Mouse (Mus musculus) limb, embryonic 13.5 days (tissue): ENCODE data around the gene Myf5. TPM values are rescaled to one million over a fixed set of nuclear protein-coding genes. Genes with fewer than 3 reads are reported as not detected.

Experiments
- ATAC-seq: fragments of 200-750 bp; cut with Nextera tagmentation; 2 replicates; pipeline ENCODE4 v1.8.0; 2017; ENCODE audit warnings: low read depth, moderate number of reproducible peaks, moderate TSS enrichment; ENCODE audit not compliant: low FRiP score
- H3K27ac ChIP-seq: fragments of 300-500 bp; sonication (generic); 2 replicates; pipeline ENCODE4 v1.5.1; 2015; ENCODE audit warnings: inconsistent platforms, mild to moderate bottlenecking, moderate library complexity
- H3K27me3 ChIP-seq: fragments of 300-500 bp; sonication (generic); 2 replicates; pipeline ENCODE4 v1.6.1; 2015; ENCODE audit warnings: mild to moderate bottlenecking, inconsistent platforms
- H3K36me3 ChIP-seq: fragments of 300-500 bp; sonication (generic); 2 replicates; pipeline ENCODE4 v1.6.1; 2015; ENCODE audit warnings: inconsistent platforms, mild to moderate bottlenecking, moderate library complexity
- H3K4me1 ChIP-seq: fragments of 300-500 bp; sonication (generic); 2 replicates; pipeline ENCODE4 v1.6.1; 2015; ENCODE audit warnings: inconsistent platforms
- H3K4me2 ChIP-seq: fragments of 300-500 bp; sonication (generic); replicated peaks from 2 replicates; pipeline ENCODE4 v1.6.1; 2015; ENCODE audit warnings: inconsistent platforms, mild to moderate bottlenecking, moderate library complexity
- H3K4me3 ChIP-seq: fragments of 300-500 bp; sonication (generic); 2 replicates; pipeline ENCODE4 v1.5.1; 2015; ENCODE audit warnings: moderate library complexity, mild to moderate bottlenecking, inconsistent platforms
- H3K9ac ChIP-seq: fragments of 300-500 bp; sonication (generic); 2 replicates; pipeline ENCODE4 v1.6.1; 2015; ENCODE audit warnings: mild to moderate bottlenecking, inconsistent platforms
- H3K9me3 ChIP-seq: fragments of 300-500 bp; sonication (generic); 2 replicates; pipeline ENCODE4 v1.6.1; 2016; ENCODE audit warnings: inconsistent platforms
- WGBS: fragments of 180-500 bp; shearing (Covaris S2); methylation state at CpG from one replicate; pipeline ENCODE4 v1.1.7; 2015; 5-methylcytosine and 5-hydroxymethylcytosine counted together
- polyA plus RNA-seq: library from polyadenylated mRNA; unstranded; fragments of >200 nt; fragmentation: Nextera tagmentation; extraction: Ambion mirVana; gene quantifications from 2 replicates; pipeline ENCODE4 v1.2.1, GENCODE M21; 2015

Gene Myf5
- polyA plus RNA-seq: 21.1 and 23.8 TPM in 2 replicates

DNA sequence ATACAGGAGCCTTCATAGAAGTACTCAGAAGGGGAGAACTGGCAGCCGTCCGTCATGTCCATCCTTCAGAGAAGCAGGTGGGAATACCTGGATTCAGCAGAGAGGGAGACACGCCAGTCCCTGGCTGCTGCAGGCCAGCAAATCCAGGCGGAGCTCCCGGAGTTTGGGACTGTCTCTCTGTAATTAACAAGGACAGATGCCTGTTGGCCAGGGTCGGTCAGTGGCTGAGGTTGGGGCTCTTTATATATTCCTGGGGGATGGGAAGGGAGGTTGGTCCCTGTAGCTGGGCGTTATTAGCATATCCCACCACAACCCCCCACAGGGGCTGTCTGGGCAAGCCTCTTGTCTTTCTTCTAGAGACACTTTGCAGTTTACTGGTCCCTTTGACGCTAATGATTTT is at the start of gene Myf5:
Gene Myf5, minus strand, starts transcription at position 265 of the 400 bp plus-strand sequence.
- no peak within 1 kb of the TSS; the same call in 1 of the 2 replicates for H3K27ac ChIP-seq
- H3K9me3 ChIP-seq: no peaks in the 10 kb centered on the region
- 32% methylated on average over 8 of the region's 8 CpGs for WGBS
- H3K27me3 ChIP-seq: peaks cover 35% of the 10 kb centered on the region
- H3K4me1 ChIP-seq: no peaks in the 10 kb centered on the region
- peak within 1 kb of the TSS; percentile 19 for H3K4me3 ChIP-seq
- H3K4me2 ChIP-seq: peak within 1 kb of the TSS; percentile 32
- ATAC-seq: peak; percentile 35; the same call in 1 of the 2 replicates
- no peaks in the 10 kb centered on the region for H3K36me3 ChIP-seq
- H3K9ac ChIP-seq: 0 out of 2 replicates have a peak within 1 kb of the TSS, but pooled peaks have one; percentile 31

DNA sequence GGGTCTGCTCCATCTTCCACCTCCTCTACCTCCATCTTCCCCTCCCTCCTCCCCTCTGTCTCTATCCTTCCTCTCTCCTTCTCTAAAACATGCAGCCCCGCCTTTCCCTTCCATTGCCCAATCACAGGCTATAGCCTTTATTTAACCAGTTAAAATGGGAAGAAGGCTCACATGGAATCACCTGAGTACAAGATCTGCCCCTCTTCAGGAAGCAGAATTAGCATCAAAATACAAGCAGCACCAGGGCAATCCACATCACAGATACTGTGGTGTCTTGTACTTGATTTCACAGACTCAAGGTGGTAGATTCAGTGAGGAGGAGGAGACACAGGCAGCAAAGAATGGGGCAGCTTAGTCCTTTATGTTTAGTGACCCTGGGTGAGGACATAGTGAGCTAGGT is 42.8 kb upstream of the Myf5 start:
- ATAC-seq: no peak
- no peak overlapping the region for H3K27ac ChIP-seq
- H3K9ac ChIP-seq: no peak overlapping the region

DNA sequence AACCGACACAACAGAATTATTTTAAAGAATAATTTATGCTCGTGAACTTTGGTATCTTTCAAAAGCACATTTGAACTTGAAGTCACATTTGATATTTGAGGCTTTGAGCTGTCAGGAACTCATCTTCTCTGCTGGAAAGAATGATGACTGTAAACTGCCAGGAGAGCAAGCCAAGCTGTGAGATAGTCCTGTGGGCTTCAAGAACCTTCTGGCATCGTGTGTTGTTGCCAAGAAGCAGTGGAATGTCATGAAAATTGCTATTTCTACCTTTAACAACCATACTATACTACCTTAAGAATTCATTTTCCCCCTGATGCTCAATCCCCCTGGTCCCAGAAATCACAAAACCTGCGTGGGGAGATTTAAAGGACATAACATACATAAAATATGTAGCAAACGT is 33.3 kb upstream of the Myf5 start:
- 72% methylated on average over 5 of the region's 5 CpGs for WGBS
- H3K9ac ChIP-seq: no peak overlapping the region
- no peaks in the 10 kb centered on the region for H3K4me1 ChIP-seq
- H3K4me3 ChIP-seq: no peak overlapping the region
- H3K36me3 ChIP-seq: no peaks in the 10 kb centered on the region
- H3K9me3 ChIP-seq: no peaks in the 10 kb centered on the region
- no peaks in the 10 kb centered on the region for H3K27me3 ChIP-seq
- no peak overlapping the region for H3K4me2 ChIP-seq
- no peak for ATAC-seq
- no peak overlapping the region for H3K27ac ChIP-seq

More for the DNA sequence above, 42.8 kb upstream of the Myf5 start:
- no peaks in the 10 kb centered on the region for H3K27me3 ChIP-seq
- H3K4me3 ChIP-seq: no peak overlapping the region
- no peaks in the 10 kb centered on the region for H3K9me3 ChIP-seq
- no peaks in the 10 kb centered on the region for H3K36me3 ChIP-seq
- no peaks in the 10 kb centered on the region for H3K4me1 ChIP-seq
- H3K4me2 ChIP-seq: no peak overlapping the region
- 90% methylated on average over 1 of the region's 1 CpGs for WGBS

DNA sequence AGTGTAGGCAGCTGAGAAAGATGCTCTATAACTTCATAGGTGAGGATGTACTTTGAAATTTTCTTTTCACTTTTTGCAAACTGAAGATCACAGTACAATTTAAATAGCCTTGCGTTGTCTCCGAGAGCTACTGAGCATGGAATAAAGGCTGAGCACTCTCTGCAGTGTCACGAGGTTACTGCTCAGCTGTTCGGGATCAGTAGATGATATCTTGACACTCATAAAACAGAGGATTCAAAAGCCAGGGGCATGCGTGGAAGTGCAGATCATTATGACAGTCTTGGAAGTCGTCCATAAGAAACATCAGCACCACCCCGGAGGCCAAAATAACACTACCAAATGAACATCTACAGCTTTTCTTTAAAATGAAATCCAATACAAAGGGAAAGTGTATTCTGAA is 30.7 kb upstream of the Myf5 start:
- H3K9me3 ChIP-seq: no peaks in the 10 kb centered on the region
- no peak overlapping the region for H3K4me3 ChIP-seq
- no peaks in the 10 kb centered on the region for H3K4me1 ChIP-seq
- peak; percentile 61; the same call in 1 of the 2 replicates for ATAC-seq
- no peaks in the 10 kb centered on the region for H3K36me3 ChIP-seq
- 64% methylated on average over 7 of the region's 7 CpGs for WGBS
- H3K4me2 ChIP-seq: no peak overlapping the region
- no peak overlapping the region for H3K27ac ChIP-seq
- H3K27me3 ChIP-seq: no peaks in the 10 kb centered on the region
- no peak overlapping the region for H3K9ac ChIP-seq

DNA sequence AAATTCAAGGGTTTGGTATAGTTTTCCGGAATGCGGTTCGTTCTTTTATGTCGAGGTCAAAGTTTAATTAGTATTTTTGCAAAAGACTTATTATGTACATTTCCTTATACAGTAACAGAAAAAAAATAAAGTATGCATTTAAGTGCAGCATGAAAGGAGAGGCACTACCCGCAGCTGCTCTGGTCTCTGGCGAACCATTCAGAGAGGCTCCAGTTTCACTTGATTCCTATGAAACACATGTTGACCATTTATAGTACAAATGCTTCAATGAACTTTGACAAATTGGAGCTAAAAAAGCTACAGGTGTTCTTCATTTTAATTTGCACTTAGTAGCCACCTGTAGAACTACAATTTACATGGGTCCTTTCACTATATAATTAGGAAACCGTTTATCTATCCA is 28.8 kb upstream of the Myf5 start:
- H3K9me3 ChIP-seq: no peaks in the 10 kb centered on the region
- H3K4me3 ChIP-seq: no peak overlapping the region
- 26% methylated on average over 7 of the region's 7 CpGs for WGBS
- no peak overlapping the region for H3K27ac ChIP-seq
- ATAC-seq: no peak
- H3K4me1 ChIP-seq: no peaks in the 10 kb centered on the region
- no peaks in the 10 kb centered on the region for H3K36me3 ChIP-seq
- H3K9ac ChIP-seq: no peak overlapping the region
- no peaks in the 10 kb centered on the region for H3K27me3 ChIP-seq
- H3K4me2 ChIP-seq: no peak overlapping the region

DNA sequence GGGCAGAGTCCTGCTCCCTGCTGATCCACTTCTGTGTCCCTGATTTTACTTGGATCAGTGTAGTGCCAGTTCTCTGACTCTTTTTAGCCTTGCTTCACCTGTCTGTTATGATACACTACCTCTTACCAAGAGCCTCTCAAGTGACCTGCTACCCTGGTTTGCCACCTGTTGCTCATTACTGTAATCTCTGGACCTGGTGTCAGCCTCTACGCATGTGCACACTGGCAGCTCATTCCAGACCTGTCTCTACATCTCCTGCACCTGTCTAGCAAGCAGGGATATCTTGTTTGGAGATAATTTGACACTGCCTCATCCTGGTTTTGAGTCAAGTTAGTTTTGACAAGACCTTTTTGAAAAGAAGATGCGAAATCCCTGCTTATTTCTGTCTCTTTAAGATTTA is 20.5 kb upstream of the Myf5 start:
- Histone ChIP-seq H3K9me3 (no peaks in the 10 kb centered on the region), H3K9ac (no peak overlapping the region), H3K27ac (no peak overlapping the region), H3K4me2 (no peak overlapping the region), H3K36me3 (no peaks in the 10 kb centered on the region), H3K4me1 (no peaks in the 10 kb centered on the region), H3K4me3 (no peak overlapping the region), H3K27me3 (no peaks in the 10 kb centered on the region)
- ATAC-seq: no peak
- WGBS: 67% methylated on average over 2 of the region's 2 CpGs

DNA sequence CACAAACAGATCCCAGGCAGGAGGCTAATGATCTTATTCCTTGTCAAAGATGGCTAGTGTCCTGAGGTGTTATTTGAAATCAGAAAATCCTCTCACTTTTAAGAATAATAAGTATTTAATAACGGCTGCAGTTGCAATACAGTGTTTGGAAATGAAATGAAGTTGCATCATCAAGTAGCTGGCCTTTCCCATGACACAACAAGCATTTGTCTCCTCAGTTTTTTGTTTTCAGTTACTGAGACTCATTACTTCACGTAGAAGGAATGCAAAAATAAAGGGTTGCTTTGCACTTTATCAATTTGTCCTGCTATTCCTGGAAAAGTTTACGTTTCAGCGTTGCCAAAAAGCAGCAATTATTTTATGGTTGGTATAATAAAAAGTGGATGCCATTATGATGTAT is 17.5 kb upstream of the Myf5 start:
- H3K27me3 ChIP-seq: no peaks in the 10 kb centered on the region
- no peaks in the 10 kb centered on the region for H3K4me1 ChIP-seq
- no peak overlapping the region for H3K4me3 ChIP-seq
- ATAC-seq: no peak
- no peak overlapping the region for H3K27ac ChIP-seq
- H3K36me3 ChIP-seq: no peaks in the 10 kb centered on the region
- WGBS: 72% methylated on average over 4 of the region's 4 CpGs
- no peaks in the 10 kb centered on the region for H3K9me3 ChIP-seq
- H3K4me2 ChIP-seq: no peak overlapping the region
- H3K9ac ChIP-seq: no peak overlapping the region

DNA sequence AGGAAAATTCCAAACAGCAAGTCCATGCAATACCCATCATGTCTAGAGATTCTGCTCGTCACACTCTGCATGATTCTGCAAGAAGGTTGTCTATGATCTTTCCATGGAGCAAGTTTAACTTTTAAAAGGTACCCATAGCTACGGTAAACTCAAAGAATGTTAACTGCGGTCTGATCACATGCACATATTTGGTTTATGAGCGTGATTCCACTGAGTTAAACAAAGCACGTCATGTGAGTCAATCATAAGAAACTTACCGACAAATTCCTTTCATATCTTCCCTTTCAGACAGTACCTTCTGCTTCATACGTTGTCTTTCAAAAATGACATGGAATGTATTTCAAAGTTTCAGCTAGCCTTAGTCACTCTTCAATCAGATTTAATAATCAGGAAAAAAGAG is 16.3 kb upstream of the Myf5 start:
- Histone ChIP-seq H3K9me3 (no peaks in the 10 kb centered on the region), H3K27me3 (no peaks in the 10 kb centered on the region), H3K27ac (no peak overlapping the region), H3K4me1 (no peaks in the 10 kb centered on the region), H3K36me3 (no peaks in the 10 kb centered on the region), H3K9ac (no peak overlapping the region), H3K4me2 (no peak overlapping the region), H3K4me3 (no peak overlapping the region)
- WGBS: 85% methylated on average over 7 of the region's 7 CpGs
- ATAC-seq: no peak

DNA sequence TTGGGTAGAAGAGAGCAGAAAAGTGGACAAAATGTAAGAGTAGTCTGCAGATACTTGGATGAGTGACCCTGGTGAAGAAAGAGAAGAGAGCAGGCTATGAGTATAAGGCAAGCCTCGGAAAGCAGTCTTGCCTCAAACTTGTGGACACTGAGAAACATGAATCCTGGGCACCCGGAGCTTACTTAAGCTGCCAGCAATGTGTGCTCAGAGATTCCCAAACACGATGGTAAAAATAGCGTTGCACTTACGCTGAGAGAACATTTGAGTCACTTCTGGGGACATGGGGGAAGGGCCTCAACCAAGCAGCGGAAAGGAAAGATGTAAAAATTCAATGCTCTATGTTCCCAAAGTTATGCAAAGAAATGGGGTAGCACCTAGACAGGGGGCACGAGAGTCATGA is 13.7 kb upstream of the Myf5 start:
- Histone ChIP-seq H3K4me3 (no peak overlapping the region), H3K9ac (no peak overlapping the region), H3K27me3 (no peaks in the 10 kb centered on the region), H3K9me3 (no peaks in the 10 kb centered on the region), H3K4me1 (no peaks in the 10 kb centered on the region), H3K36me3 (no peaks in the 10 kb centered on the region), H3K27ac (no peak overlapping the region), H3K4me2 (no peak overlapping the region)
- ATAC-seq: no peak
- 81% methylated on average over 7 of the region's 7 CpGs for WGBS

DNA sequence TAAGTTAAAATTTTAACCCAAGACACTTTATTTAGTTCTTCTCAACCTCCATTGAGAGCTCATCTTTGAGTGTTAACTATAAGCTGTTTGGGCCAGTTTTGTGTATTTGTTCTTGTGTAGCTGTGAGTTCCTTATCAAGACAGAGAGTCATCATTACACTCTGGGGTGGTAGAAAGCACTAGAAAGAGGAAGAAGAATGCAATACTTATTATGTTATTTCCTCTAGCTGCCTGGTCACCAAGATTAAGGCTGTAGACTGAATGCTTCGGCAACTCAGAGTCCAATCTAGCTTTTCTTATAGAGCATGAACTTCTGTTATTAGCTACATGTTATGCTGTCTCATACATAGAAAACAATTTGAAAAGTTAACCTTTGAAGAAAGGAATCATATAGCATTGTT is 10.5 kb upstream of the Myf5 start:
- Histone ChIP-seq H3K36me3 (no peaks in the 10 kb centered on the region), H3K9ac (no peak overlapping the region), H3K4me3 (no peak overlapping the region), H3K4me1 (peaks cover 11% of the 10 kb centered on the region), H3K9me3 (no peaks in the 10 kb centered on the region), H3K27ac (no peak overlapping the region), H3K4me2 (no peak overlapping the region), H3K27me3 (no peaks in the 10 kb centered on the region)
- no peak for ATAC-seq
- WGBS: 88% methylated on average over 1 of the region's 1 CpGs

DNA sequence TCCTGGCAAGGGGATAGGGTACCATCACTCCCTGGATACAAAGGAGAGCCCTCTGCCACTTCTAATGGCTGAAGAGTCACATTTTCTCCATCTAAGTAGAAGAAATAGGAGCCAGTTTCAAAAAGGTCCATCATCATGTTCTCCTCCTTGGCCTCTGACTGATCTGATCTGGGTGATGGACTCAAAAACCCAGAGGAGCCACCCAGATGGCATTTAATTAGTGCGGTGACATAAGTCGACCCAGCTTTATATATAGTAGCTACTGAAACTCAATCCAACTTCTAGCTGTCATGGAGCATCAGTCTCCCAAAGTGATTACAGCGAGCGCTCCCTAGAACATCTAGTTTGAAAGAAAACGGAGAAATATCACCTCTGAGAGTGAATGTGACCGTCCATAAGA is 8.6 kb upstream of the Myf5 start, which contains the start of gene Myf6:
Gene Myf6, minus strand, starts transcription at position 170 of the 400 bp plus-strand sequence.
- Histone ChIP-seq H3K4me1 (peaks cover 11% of the 10 kb centered on the region), H3K4me3 (peak within 1 kb of the TSS; percentile 33), H3K36me3 (no peaks in the 10 kb centered on the region), H3K4me2 (peak within 1 kb of the TSS; percentile 62), H3K9me3 (no peaks in the 10 kb centered on the region), H3K27me3 (no peaks in the 10 kb centered on the region), H3K9ac (no peak within 1 kb of the TSS), H3K27ac (no peak within 1 kb of the TSS)
- WGBS: 86% methylated on average over 6 of the region's 6 CpGs
- no peak for ATAC-seq

DNA sequence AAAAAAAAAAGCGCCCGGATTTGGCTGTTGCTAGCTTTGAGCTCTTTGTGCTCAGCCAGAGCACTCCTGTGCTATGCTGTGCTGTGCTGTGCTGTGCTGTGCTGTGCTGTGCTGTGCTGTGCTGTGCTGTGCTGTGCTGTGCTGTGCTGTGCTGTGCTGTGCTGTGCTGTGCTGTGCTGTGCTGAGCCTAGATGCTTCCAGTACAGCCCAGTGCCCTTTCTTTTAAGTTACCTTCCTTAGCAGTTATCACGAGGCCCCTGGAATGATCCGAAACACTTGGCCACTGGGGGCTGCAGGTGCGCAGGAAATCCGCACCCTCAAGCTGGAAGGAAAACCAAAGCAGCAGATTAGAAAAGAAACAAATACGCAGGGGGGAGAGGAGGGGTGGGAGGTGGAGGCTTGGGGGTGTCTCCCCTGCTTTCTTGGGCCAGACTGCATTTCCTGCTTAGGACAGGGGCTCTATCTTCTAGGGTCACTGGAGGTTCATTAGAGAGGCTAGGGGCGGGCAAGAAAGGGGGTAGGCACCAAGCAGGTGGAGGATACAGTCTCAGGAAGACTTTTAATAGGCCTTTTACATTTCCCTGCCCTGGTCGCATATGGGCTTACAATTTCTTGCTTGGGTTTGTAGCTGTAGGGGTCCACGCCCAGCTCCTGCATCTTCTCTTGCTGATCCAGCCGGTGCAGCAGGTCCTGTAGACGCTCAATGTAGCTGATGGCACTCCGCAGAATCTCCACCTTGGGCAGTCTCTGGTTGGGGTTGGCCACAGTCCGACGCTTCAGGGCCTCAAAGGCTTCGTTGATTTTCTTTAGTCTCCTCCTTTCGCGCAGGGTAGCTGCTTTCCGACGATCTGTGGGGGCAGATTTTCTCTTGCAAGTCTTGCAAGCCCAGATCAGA is 7.9 kb upstream of the Myf5 start:
- H3K9me3 ChIP-seq: no peaks in the 10 kb centered on the region
- peaks cover 4% of the 10 kb centered on the region; the same call in 1 of the 2 replicates for H3K27me3 ChIP-seq
- peak; percentile 38; the same call in 1 of the 2 replicates for ATAC-seq
- H3K4me2 ChIP-seq: peak overlapping the region; percentile 62
- H3K36me3 ChIP-seq: no peaks in the 10 kb centered on the region
- peak overlapping the region; percentile 46; the same call in 1 of the 2 replicates for H3K9ac ChIP-seq
- H3K4me3 ChIP-seq: peak overlapping the region; percentile 33
- H3K4me1 ChIP-seq: peaks cover 11% of the 10 kb centered on the region
- no peak overlapping the region for H3K27ac ChIP-seq
- 39% methylated on average over 20 of the region's 20 CpGs for WGBS
